Mouse (Mus musculus): Measurements from ENCODE around the gene Mrtfa.

Gene Mrtfa

DNA sequence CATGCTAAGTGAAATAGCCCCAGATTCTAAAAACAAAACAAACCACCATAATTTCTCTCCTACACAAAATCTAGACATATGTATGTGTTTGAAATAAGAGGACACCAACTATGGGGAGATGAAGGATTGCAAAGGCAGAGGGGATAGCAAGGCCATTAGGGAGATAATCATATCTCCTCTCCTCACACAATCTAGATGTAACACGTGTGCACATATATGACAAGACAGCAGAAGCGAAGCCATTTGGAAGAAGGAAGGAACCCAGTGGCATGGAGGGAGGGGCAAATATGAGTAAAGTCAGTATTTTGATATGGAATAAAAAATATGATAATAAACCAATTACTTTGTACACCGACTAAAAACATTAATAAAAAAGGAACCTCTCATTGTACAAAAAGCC, 91.9 kb downstream of the Mrtfa start:
- no peak for DNase-seq

DNA sequence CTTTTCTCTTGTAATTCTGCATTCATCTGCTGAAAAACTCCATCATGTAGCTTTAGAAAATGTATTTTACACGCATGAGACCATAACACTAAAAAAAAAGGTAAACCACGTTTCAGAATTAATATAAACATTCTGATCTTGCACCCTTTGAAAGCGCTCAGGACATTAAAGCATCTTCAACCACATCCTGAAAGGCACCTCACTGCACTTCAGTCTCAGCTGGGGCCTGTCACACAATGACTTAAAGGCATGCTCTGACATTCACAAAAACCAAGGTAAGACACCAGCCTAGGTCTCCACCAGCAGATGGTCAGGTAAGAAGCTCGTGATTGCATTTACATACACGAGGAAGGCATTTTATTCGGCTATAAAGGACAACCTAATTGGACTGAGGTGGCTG, 92.7 kb downstream of the Mrtfa start:
- DNase-seq: no peak

DNA sequence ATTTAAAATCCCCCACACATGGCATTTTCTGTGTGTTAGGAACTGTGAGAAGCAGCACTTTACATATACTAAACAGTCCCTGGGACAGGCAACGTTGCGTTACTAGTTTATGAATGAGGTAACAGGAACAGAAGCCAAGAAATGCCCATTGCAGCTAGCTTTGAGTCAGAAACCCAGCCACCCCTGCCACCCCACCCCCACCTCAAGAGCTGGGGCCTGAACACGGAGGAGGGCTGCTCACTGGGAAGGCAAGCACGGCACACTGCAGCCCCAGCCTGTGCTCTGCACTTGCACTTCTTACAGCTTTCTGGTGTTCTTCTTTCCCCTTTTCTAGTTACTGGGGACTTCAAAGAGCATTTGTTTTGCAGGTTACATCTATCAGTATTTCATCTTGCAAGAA, 93.1 kb downstream of the Mrtfa start:
- no peak for DNase-seq

DNA sequence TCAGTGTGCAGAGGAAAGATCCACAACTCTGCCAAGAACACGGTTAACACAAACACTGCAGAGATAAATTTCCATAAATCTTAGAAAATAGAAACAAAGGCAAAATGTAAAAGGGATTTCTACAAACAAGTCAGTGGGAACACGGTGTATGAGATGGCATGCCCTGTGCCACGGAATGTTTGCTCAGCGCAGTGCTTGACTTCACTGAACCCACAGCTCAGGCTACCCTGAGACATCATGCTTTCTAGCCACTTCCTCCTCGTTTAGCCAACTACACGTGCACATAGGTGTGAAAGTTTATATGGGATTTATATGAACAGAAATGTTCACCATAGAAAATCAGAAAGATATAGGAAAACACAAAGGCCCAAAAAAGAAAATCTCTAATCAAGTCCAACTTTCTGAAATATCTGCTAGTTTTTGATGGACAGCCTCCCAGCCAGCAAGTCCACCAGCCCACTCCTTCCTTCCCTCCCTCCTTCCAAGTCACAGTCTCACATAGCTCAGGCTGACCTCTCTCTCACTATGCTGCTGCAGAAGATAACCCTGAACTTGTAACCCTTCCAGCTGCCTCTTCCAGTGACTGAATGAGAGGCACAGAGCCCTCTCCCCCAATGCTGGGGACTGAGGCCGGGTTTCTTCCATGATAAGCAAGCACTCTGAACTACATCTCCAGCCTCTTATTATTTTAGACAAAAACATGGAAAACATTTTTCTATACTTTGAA, 94.1 kb downstream of the Mrtfa start:
- DNase-seq: no peak

DNA sequence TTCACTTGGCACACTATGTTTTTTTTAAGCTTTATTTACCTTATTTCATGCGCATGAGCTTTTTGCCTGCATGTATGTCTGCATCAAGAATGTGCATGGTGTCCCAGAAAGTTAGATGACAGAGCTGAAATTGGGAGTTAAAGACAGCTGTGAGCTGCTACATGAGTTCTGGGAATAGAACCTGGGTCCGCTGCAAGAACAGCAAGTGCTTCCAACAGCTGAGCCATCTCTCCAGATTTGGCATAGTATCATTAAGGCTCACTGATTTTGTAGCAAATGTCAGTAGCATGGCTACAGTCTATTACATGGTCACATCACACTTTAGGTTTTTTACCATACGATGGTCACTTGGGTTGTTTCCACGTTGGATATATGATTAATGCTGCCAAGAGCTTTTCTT, 97.5 kb downstream of the Mrtfa start:
- DNase-seq: no peak

DNA sequence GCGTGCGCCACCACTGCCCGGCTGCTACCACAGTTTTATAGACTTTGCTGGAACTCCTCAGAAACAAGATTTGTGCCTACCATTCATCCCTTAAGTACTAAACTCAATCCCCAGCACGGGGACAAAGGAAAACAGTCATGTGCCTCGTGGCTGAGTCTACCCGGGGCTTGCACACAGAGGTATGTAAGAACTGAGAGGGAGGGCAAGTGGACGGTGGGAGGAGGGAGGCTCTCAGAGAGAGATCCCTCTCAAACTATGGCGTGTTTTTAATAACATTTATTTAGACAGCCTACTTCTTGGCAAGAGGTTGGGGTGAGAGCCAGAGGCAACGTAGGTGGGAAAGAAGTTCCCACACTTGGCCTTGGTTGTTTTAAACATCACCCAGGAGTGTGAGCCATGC, 98.8 kb downstream of the Mrtfa start:
- no peak for DNase-seq

DNA sequence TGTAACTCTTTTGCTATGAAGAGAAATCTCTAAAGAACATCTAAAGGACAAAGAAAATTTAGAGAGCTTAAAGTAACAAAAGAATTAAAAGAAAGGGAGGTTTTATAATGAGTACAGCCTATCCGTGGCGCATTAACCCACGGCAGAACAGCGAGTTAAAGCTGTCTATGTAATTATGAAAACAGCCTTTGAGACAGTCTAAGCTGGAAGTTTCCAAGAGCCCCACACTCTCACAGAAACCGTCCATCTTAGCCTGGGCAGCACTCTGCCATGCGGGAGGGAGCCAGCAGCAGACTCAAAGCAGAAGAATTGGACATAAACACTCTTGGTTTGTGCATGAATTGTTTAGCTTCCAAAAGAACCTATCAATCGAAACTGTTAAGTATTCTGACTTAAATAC, 103.0 kb downstream of the Mrtfa start:
- DNase-seq: no peak

DNA sequence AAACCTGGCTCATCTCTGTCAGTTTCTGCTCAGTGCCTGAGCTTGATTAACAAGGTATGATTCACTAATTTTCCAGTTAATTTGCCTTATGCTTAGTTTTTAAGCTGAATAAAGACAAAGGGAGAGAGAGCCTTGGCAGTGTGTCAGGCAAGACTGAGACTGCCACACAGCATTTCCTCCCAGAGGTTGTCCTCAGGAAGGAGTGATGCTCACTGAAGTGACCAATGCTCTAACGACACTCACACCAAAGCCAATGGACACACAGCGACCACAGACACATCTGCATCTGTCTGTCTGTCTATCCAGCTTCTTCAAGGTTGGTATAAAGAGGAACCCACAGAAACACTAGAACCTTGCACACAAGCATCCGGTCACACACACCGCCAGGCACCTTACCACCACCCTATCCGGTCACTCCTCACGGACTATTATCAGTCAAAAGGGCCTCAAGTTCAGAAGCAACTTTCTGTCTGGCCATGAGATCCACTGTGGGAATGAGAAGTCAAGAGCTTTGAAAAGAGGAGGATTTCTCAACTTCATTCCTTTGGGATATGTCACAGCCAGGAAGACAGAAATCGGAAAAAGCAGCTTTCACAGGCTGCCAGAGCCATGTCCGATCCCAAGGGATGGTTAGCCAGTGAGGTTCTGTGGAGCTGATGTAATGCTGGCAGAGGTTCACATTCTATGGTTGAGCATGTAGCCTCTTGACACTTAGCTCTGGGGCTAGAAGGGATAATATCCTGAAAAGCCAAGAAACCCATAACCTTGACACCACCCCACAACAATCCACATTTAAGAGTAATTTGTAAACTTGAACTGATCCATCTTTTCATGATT, 103.7 kb downstream of the Mrtfa start:
- no peak for DNase-seq

DNA sequence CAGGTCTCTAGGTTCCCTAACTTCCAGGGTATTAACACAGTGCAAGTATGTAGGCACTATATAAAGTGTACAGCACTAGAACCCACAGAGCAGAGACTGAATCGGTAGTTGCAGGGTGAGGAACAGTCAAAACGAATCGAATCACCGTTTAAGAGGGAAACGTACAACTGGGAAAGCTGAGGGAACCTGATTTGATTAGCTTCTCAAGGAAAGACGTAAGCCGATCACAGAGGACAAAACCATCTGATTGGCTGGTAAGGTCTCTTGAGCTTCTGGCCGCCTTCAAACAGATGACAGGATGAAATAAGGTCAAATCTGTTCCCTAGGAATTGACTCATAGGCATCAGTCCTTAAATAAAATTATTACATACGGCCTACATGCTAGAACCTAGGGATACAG, 106.7 kb downstream of the Mrtfa start:
- DNase-seq: no peak

DNA sequence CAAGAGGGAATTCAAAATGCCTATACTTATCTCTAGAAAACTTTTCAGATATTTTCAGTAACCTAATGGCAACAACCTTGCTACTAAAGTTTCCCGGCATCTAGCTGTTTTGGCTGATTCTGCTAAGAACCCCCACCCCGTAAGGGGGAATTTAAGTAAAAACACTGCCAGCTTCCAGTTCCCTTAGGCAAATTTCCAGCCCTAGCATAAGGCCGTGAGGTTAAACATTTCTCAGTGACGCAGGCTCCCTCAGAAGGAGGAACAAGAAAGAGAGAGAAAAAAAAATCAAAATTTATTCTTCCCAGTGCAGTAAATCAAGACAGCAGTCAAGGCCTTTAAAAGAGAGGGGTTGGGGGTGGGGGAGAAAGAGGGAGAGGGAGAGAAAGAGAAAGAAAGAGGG, 107.3 kb downstream of the Mrtfa start:
- no peak for DNase-seq

DNA sequence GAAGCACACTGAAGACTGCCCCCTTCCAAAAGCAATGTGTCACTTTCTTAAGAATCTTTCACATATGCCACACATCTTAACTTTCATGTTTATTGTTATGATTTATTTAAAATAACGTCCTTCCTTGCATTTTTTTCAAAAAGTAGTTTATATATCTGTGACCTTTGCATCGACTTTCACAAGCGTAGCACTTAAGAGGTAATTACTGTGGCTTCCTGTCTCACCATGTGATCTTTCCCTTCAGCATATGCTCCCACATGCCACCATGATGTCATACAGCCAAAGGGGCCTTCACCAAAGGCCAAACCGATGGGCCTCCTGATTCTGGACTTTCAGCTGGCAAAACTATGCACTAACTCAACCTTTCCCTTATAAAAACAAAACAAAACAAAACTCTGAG, 109.3 kb downstream of the Mrtfa start:
- DNase-seq: no peak

DNA sequence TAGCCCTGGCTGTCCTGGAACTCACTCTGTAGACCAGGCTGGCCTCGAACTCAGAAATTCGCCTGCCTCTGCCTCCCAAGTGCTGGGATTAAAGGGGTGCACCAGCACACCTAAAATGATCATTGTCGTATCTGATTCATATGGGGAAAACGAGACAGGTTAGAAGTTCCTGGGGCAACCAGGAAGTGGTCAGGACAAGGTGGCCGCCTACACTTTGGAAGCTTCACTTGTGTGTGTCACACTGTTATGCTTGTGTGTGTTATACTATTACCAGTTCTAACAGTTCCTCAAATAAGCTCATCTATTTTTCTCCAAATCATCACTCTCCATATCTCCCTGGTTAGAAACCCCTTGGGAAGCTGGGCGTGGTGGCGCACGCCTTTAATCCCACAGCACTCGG, 110.2 kb downstream of the Mrtfa start:
- DNase-seq: no peak

DNA sequence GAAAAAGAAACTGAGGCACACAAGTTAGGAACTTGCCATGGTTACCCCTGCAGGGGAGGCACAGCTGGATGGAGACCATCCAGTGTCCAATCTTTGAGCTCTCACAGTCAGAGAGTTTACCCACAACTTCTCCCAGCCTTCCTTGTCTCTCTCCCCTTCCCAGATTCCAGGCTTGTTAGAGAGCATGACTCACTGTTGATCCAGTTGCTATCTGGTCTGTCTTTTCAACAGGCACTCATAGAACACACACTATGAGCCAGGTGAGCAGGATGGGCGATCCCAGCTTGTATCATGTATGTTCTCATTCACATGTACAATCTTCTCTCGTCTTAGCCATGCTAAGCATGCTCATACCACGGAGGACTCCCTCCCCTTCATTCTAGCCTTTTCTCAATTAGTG, 111.3 kb downstream of the Mrtfa start:
- no peak for DNase-seq

DNA sequence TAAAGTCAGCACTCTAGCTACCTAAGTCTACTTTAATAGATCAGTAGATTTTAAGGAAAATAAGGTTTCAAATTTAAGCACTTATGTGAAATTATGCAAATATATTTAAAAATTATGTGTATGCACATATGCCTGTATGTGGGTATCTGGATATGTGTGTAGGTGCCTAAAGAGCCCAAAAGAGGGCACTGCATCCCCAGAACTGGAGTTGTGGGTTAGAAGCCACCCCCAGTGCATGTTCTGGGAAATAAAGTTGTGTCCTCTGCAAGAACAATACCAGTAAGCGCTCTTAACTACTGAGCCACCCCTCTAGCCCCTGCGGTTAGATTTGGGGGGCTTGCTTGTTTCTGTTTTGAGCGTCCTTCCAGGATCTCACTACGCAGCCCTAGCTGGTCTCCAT, 113.0 kb downstream of the Mrtfa start:
- peak in 1 of 2 experiments; percentile 22 for DNase-seq

DNA sequence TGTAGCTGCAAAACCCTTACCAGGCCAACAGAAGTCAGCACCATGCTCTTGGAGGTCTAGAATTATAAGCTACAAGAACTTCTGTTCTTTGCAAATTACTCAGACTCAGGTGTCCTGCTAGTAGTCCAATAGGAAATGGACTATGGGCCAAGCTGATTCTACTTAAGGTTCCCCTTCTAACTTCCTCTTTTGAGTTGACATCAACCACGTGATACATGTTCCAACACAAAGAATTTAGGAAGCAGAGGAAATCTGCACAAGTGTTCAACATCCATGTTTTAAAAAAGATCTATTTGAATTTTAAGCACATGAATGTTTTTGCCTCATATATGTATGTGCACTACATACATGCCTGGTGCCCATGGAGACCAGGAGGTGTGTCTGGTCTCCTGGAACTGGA, 116.0 kb downstream of the Mrtfa start:
- DNase-seq: no peak

DNA sequence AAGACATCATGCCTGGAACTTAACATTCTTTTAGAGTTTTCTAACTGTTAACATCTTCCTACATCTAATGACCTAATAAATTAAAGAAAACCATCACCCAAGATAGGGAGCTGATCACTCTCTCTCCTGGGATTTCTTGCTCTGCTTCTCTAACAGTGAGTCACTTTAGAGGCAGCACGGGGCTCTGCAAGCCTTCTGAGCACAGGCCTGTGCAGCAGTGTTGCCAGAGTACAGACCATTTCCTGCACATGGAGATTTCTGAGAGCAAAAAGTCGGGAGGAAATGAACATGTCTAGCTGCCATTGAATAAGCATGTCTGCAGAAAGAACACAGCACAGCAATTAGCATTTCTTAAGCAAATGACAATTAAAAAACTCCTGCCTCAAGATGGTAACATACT, 116.8 kb downstream of the Mrtfa start:
- DNase-seq: no peak

DNA sequence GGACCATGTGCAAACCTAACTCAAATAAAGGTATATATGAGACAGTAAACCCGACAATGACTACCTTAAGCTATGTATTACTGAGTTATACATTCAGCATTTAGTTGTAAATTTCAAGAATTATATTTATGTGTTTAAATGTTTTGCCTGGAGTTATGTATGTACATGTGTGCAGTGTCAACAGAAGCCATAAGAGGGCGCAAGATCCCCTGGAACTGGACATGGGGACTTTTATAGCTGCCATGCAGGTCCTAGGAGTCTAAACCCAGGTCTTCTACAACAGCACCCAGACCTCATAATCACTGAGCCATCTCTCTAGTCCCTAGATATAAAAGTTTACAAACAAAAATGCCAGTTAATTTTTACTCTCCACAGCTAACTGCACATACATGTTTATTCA, 117.8 kb downstream of the Mrtfa start:
- peak in 1 of 2 experiments; percentile 47 for DNase-seq

DNA sequence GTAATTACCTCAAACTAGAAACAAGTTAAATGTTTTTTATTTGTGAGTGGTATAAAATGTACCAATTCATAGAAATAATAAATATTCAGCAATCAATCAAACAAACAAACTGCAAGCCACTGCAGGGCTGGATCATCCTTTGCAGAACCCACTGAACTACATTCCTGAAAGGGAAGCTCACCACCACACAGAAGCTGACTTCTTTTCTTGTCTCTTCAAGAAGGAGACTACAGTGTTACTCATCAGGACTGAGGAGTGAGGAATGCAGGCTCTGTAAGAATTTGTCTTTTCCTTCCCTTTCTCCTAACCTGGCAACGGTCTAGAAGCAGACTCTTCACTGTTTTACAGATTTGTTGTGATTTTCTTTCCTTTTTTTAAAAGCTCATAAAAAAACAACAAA, 120.1 kb downstream of the Mrtfa start:
- no peak for DNase-seq

DNA sequence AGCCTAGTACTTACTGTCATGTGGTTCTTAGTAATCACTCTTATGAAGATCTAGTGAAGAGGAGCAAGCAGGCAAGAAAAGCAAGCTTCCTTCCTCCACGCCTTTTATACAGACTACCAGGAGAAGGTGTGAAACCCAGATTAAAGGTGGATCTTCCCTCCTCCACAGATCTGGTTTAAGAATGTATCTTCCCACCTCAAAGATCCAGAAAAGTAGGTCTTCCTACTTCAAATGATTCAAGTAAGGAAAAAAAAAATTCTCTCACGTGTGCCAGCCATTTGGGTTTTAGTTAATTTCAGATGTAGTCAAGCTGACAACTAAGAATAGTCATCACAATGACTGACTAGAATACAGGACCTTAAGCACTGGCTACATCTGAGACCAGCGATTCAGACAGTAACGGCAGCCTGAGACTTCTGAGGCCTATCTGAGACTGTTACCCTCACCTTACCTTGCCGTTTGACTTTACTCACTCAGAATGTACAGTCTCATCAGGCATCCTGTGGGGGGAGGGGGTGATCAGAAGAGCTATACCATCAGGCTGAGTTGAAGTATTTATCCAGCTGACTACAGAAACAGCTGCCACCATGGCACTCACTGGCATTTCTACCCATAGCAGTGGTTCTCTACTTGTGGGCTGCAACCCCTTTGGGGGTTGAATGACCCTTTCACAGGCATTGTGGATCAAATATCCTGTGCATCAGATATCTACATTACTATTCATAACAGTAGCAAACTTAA, 121.7 kb downstream of the Mrtfa start:
- DNase-seq: no peak

DNA sequence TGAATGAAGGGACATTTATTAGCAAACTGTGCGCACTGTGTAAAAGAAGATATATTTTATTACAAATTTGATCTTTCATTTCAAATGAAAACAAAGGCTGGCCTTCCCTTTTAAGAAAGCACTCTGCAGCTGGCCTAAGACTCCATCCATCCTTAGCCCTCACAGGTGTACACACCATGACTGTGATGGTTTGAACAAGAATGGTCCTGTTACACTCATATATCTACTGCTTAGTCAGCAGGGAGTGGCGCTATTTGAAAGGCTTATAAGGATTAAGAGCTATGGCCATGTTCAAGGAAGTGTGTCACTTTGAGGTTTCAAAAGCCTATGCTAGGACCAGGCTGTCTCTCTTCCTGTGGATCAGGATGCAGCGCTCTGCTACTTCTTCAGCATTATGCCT, 122.8 kb downstream of the Mrtfa start:
- DNase-seq: no peak

DNA sequence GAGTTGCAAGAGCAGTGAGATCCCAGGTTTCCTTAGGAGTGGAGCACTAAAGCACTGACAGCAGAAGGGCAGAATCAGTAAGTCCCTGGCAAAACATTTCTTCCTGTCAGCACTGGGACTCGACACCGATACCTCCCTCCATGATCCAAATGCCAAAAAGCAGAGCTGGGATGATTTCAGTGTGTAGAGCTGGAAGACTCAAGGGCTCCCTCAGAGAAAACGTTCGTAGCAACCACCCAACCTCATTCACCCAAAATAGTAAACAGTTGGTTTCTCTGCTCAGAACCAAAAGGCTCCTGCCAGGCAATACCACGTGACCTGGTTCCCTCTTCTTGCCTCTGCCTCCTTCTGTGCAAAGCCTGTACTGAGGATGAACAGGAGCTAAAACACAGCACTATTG, 123.6 kb downstream of the Mrtfa start:
- DNase-seq: peak; percentile 35 to 67

DNA sequence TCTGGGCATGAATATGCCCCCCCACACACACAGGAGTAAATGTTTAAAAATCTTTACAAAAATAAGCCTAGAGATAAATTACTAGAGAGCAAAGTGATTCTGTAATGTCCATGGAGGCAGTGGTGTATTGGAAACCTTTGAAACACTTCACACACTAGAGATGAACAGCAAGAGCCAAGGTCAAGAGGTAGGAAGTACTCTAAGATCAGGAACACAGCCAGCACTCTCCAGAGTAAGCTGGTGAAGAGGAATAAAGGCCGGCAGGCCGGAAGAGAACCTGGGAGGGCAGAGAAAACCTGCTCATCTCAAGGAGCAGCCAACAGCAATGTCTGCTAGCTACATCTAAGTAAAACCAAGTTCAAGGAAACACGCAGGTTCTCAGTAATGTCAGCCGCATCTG, 125.9 kb downstream of the Mrtfa start:
- no peak for DNase-seq

DNA sequence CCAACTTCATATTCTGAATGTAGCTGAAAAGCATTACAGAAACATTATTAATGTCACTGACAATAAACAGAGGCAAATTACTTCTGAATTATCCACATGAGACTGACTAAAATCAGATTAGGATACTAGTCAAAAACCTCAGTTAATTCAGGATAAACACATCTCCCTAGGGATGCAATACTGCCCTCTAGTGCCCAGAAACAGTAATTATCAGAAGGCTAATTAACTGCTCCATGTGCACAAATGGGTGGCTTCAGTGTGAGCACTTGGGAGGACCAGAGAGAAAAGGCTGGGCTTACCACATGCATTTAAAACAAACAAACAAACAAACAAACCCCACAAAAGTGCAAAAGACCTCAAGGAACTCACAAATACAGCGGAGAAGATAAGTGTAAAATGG, 126.4 kb downstream of the Mrtfa start:
- DNase-seq: peak; percentile 56 to 65

DNA sequence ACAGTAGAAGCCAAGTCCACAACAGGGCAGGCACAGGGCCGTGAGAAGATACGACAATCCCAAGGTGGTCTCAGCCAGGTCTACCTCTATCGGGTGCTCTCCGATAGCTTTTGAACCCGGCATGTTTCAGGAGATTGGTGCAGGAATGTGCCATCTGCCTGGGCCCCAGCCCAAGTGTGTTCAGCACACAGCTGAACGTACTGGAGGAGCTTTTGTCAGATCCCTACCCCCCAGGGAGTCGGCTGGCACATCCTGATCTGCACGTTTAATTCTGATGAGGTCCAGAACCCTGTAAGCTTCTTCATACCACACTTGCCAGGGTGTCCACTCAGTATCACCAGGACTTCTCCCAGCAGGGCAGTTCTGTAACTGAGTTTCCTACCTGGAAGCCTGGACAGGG, 127.9 kb downstream of the Mrtfa start:
- peak; percentile 73 to 74 for DNase-seq

Measured in cerebellum, postnatal 14 days (tissue).